Mouse (Mus musculus): ENCODE results near the gene Gm49387.

DNA sequence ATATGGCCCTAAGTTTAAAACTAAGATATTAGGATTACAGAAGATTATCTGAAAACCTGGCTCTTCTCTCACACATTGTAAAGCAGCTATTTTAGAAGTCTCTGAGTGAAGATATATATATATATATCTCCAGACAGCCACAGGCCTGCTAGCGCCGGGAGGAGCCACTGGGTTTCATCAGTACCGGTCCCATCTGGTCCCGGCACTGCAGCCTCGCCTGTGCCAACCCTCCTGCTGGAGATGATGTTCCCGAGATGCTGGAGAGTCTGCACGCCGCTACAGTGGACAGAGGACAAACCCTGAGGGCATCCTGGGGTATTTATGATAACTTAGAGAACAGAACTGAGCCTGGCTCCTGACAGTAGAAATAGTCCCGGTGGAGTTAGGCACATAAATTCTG, 23.5 kb downstream of the Gm49387 start:
- TF ChIP-seq CTCF (IDR thresholded peaks at IDR 0.05; ENCODE audit: extremely low read depth, insufficient read depth, low read length): no peak
- no peak for TF ChIP-seq POLR2A (IDR thresholded peaks at IDR 0.05; ENCODE audit: extremely low read depth, insufficient read depth, low read length)
